Mouse (Mus musculus): ENCODE results near the gene Cd28. TPM values are rescaled to one million over a fixed set of nuclear protein-coding genes. Genes with fewer than 3 reads are reported as not detected.

The Cd28 gene
- 4.0 TPM for polyA plus RNA-seq (2014; fragmentation: Illumina TruSeq; extraction: RNeasy Lipid Tissue Mini Kit (QIAGEN cat#74804); ENCODE audit: low read depth, low replicate concordance)

GRCm38 (mm10) chr1:60716567-60716966, at the start of gene Cd28:
Cd28 (plus strand) TSS chr1:60716800.

Other genes starting within 250 kb of the Cd28 start
- gene Raph1, start 149.7 kb upstream of the Cd28 start, polyA plus RNA-seq (2014; fragmentation: Illumina TruSeq; extraction: RNeasy Lipid Tissue Mini Kit (QIAGEN cat#74804); ENCODE audit: low read depth, low replicate concordance): 34.0 TPM
- 5.1 TPM for gene Ctla4, start 170.2 kb downstream of the Cd28 start, polyA plus RNA-seq (2014; fragmentation: Illumina TruSeq; extraction: RNeasy Lipid Tissue Mini Kit (QIAGEN cat#74804); ENCODE audit: low read depth, low replicate concordance)